Mouse (Mus musculus) heart, adult 9 months (tissue): ENCODE measurements around the gene Gorab.

ENCODE experiments used
- DNase-seq, 2 experiments: peaks; one replicate each; pipeline ENCODE4 v3.0.0; 2022; ENCODE audit warnings: low spot score in 2 of 2

Gene Gorab

DNA sequence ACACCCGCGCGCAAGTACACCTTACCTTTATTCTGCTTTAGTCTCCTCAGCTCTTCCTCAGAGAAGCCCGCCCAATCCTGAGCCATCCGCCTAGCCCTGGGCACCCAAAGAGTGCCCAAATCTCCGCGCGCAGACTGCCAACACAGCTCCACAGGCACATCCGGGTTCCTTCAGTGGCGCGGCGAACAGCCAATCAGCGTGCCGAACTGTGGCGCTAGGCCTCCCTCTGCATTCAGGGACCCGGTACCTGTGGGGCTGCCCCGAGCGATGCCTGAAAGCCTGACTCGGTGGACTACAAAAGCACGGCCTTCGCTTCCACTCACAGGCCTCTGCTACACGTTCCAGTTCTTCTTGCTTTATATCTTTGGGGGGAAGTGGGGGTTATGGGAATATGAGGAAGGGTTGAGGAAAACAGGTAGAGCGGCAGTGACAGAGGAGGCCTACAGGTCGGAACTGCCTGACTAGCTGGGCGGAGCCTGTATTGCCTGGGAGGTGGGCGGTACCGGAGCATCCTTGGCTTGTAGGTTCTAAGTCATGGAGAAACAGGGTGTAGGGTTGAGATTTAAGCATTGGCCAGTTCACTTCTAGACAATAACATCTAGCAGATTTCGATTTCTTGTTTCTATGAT is at the start of gene Gorab:
Gene Gorab, minus strand, starts transcription at position 172 of the 629 bp plus-strand sequence.
- DNase-seq: peak; percentile 95

DNA sequence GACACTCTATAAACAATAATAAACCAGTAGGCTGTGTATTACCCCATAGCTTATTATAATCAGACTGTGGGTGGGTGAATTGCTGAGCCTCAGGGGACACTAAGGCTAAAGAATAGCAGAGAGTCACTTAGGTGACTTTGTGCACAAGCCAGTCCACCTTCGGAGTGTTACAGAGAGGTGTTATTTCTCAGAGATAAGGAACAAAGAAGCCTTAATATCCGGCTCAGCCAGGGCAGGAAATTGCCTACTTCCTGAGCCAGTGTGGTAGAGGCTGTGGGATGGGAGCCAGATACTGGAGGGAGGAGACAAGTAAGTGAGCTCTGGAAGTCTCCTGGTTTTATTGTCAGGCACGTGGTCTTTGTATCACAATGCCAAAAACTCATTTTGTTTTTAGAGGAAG is 40.4 kb upstream of the Gorab start:
- DNase-seq: peak; percentile 6 to 17

DNA sequence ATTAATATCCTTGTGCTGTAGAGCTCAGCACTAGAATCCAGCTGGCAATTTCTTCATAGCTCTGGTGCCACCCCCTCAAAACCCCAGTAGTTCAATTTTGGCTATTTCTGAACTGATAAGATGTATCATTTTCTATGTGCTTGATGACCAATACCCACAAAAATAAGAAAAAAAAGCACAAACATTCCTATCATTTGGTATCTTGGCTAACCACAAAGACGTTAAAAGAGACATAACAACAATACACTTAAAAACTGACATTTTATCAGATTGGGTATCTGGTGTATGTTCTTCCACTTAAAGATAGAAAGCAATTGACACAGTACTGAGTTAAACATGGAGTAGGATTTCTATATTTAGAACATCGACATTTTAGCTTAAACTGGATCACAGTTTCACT is 35.5 kb upstream of the Gorab start:
- no peak for DNase-seq

DNA sequence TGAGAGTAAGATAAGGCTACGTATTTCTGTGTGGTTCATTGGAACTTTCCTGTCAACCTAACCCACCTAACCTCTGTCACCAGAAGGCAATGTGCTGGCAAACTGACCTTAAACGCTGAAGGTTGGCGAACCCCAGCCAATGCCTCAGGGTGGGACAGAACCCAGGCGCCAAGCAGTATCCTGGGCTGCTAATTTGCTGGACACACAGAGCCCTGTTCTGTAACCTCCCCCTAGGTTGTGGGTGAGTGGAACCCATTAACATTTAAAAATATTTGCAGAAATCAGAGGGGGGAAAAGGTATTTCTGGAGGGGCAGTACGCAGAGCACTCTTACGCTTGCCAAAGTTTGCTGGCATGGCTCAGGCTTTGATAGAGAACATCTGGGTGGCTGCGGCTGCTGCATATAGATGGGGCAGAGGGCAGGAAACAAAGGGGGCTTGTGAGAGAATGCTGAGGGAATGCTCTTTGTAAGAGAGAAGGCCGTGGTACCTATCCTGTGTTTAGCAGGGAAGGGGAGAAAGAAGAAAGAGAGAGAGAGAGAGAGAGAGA is 20.1 kb upstream of the Gorab start:
- no peak for DNase-seq

DNA sequence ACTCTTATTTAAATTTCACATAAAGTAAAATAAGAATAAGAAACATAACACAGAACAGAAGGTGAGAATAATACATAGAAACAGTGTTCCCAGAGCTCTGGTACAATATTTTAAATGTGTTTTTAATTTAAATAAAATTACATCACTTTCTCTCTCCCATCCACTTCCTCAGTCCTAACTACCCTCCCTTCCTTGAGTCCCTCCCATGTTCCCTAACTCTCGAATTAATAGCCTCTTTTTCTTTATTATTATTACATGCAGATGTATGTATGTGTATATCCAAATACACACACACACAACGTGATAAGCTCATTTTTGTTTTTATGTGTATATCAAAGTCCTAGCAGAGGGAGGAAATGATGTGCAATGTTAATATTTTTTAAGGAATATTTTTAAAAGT is 13.7 kb upstream of the Gorab start:
- no peak for DNase-seq

DNA sequence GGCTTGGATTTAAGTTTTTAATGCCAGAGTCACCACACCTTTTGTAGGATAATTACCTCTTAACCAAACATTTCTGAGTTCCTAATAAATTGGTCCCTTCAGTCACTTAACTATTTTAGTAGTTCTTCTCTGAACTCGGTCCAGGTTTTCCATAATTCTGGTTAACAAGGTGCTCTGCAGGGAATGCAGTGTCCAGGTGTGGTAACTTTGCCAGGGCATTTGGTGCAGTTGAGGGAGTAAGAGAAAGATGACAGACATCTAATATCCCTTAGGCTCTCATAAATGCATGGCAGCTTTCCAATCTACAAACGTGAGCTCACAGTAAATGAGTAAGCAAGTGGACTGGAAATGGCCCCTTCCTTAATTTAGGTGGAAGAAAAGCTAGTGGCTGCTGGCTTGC is 10.7 kb upstream of the Gorab start:
- no peak for DNase-seq

DNA sequence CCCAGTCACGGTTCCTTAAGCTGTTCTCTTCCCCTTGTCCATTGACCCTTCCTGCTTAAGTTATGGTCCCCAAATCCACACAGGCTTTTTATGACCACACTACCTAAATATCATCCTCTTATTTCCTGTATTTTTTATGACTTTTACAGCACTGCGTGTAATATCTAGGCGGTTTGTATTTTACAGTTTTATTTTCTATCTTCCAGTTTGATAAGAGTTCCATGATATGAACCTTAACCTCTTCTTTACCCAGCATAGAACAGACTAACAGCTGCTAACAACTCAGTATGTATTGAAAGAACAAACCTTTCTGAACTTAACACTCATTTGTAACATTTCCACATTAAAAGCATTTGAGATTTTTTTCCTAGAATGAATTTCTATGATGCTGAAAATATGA is 2.7 kb upstream of the Gorab start:
- DNase-seq: no peak

DNA sequence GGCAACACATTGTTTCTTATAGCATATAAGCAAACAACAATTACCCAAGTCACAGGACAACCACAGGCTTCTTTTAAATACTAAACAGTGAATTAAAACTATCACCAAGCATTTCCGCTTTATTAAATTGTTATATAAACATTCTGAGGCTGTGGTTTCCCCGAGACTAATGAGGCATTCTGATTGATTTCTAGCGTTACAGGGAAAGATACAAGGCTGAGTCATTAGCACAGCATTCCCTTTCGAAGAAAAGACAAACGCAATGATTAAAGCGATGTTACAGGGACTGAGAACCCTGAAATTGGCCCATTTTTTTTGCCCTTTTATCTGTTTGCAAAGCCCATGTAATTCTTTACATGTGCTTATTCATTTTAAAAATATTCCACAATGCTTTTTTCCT is 12.1 kb downstream of the Gorab start:
- DNase-seq: no peak

DNA sequence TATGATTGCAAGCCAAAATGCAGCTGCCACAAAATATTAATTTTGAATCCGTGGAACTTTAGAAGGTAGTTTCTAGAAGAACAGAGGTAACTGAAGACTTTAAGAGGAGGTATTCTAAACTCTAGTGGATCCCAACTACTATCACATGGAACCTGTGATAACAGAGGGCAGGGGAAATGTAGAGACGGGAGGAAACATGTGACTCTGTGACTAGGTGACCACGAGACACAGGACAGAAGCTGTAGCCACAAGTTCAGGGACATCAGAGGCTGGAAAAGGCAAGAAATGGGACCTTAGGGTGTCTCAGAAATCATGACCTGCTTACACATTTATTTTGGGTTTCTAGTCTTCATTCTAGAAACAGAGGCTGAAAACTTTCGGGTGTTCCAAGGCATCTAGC is 13.4 kb downstream of the Gorab start:
- DNase-seq: no peak

DNA sequence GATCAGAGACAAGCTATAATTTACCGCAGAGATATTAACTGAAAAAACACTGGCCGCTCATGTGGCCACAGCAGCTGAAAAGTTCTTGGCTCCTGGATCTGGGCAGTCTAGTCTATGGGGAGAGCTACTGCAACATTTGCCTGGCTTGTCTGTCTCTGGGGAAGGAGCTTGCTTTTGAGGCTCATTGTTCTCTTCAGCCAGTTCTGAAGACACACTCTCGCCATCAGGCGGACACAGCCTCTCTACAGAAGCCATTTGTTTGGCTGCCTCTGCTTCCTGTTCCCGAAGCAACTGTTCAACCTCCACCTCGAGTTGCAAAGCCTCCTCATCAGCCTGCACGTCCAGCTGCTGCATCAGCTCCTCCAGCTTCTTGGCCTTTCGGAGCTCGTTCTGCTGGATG is 17.3 kb downstream of the Gorab start:
- peak; percentile 38 to 57 for DNase-seq

DNA sequence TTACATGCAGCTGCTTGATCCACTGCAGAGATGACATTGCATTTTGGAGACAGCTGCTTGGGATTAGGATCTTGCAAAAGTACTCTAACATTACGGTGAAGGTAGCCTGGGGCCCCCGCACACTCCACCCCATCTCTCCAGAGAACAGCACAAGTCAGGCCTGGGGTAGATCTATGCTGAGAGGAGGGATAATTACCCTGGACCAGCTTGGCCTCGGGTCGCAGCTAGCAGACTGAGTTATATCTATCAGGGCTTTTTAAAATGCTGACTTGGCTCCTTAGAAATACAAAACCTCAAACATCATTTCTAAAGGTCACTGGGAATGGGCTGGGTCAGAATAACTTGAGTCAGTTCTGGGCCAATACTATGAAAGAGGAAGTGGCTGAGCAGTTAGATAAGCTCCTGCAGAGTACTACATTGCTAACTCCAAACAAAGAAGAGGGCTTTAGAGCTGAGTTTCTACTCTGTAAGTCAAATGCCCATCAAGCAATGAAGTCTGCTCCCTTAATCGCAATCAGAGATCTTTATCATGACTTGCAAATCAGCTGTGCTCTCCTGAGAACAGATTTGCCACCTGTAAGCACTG is 19.9 kb downstream of the Gorab start:
- peak; percentile 10 to 16 for DNase-seq

DNA sequence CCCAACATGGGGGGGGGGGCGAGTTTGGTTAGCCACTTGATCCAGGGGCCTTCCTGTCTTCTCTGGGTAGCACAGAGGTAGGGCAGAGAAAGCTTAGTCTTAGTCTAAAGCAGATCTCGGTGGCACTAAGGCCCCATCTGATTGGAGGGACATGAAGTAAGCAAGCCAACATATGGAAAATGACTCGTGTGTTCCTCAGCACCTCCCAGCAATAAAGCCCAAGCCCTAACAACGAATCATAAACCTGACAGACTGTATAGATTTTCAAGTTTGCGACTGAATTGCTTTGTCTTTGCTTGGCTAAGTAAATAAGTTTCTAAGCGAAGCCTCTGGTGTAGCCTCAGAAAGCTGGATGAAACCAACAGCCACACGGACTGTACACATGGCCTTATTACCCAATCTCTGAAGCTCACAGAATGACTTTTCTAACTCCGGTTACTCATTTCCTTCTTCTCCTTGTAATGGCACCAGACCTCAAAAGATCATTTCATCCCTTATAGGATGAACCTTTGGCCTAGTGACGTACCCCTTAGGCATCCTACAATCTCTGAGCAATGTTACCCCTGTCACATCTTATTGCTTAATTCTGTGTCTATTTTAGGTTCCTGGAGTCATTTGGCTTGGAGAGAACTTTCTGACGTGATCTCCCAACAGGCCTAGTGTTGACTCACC is 21.3 kb downstream of the Gorab start:
- DNase-seq: no peak

DNA sequence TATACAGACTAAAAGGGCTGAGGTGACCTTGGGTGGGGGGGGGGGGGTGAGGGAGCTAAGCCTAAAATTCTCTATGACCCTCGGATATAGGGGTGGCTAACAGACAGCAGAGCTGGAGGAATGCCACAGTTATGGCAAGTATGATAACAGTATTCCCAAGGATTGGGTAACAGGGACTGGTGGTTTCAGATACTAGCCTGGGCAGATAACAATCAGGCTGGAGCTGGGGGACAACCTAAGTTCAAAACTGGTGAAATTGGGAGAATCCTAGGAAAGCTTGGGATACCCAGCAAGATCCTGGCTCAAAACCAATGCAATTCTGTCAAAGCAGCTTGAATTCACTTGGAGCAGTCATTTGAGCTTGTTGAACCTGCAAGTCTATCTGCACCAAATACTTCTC is 22.9 kb downstream of the Gorab start:
- no peak for DNase-seq

DNA sequence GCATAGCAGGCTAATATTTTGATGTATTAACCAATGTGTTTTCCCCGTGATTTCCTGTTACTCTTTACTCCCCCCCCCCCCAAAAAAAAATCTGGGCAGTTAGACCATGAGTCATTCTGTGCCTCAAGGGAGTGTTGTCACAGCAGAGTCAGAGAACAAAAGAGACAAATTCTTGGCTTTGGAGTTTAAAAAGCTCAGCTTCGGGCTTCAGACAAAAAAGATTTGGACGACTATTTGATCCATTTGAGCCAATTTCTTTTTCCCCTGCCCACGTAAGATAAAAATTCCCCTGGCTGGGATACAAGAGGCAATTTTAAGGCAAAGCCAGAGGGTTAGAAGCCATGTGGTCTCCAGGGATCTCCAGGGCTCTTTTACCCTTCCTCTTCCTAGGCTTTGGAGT is 23.4 kb downstream of the Gorab start:
- peak; percentile 69 to 70 for DNase-seq

DNA sequence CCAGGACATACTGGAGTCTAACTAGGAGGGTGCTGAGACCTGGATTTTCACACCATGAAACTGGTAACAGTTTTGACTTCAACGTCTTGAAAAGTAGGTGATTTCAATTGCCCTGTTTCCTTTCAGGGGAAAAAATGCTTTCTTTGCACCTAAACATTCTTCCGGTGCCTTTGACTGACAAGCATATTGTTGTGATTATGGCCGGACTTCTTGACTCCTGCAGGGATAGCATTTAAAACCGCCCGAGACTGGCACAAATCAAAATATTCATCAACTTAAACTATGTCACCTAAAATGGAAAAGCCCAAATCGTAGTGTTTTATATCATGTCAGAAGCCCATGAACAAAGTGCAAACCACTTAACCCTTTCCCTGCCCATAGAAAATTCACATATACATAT is 25.5 kb downstream of the Gorab start:
- DNase-seq: no peak

DNA sequence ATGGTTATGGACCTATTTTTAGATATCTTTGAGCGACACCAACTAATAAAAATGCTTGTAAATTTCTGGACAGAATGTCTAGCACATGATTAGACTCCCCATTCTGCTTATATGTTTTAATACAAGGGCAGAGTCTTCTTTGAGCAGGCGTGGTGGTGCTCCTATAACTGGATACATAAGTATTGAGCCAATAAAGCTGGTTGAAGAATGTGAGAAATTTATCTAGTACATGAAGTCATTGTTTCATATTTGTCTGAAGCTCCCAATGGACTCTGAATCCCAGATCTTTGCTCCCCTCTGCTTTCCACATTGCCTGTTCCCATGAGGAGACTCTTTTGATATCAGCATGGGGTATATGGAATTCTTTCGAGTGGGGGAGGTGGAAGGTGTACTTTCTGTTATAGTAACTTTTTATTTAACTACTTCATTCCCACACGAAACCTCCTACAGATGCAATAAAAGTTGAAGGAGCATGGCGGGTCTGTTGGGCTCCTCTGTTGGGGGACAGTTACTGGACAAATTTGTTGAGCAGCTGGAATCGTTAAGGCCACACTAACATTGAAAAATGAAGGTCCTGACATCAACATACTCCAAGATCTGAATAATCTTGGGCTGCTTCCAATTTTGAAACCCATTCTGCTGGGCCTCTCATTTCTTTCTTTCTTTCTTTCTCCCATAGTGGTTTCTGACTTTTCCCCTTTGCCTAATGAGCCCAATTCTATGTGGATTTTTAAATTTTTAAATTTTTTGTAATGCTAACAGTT is 26.5 kb downstream of the Gorab start:
- no peak for DNase-seq

DNA sequence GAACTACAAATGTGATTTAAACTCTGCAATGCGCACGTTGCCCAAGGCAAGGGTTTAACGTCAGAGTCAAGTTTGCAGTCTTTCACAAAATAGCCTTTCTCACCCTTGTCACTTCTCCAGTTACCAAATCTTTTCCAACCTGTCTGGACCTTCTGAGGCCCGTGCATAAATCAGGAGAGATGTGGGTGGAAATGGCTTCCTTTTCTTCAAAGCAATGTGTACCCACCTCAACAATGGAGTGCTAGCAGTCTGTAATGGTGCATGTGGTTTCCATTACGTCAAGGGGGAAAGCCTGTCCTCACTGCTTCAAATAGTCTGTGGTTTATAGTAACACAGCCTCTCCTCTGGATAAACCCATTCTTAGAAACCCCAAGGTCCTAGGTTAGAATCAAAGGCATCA is 29.0 kb downstream of the Gorab start:
- no peak for DNase-seq

DNA sequence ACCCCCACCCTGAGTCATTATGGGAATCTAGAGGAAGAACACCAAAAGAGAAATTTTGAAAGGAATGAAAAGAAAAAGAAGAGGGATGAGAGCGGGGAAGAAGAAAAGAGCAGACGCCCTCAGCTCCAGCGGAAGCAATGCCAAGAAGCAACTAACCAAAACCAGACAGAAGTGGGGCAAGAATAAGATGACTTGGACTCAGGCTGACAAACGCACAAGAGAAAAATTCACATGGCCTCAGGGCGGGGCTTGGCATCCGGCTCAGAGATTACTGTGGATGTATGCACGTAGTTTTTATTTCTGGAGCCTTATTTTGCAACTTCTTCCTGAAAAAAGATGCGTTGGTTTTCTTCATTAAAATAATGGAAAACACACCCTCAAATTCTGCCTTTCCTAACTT is 41.3 kb downstream of the Gorab start:
- peak in 1 of 2 experiments; percentile 35 for DNase-seq

DNA sequence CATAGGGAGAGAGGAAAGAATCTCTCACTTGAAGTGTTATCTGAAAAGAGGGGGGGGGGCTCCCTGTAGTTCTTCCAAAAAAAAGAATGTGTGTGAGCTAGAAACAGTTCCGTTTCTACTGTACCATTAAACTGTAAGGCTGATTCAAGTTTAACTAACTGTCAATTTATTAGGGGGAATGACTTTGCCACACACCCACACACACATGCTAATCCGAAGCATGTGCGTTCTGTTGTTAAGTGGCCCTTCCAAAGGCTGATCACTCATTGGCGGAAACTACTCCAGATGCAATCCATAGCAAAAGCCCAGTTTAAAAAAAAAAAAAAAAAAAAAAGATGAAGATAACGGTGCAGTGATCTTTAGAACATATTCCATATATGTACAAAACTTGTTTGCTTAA is 42.1 kb downstream of the Gorab start:
- DNase-seq: no peak

DNA sequence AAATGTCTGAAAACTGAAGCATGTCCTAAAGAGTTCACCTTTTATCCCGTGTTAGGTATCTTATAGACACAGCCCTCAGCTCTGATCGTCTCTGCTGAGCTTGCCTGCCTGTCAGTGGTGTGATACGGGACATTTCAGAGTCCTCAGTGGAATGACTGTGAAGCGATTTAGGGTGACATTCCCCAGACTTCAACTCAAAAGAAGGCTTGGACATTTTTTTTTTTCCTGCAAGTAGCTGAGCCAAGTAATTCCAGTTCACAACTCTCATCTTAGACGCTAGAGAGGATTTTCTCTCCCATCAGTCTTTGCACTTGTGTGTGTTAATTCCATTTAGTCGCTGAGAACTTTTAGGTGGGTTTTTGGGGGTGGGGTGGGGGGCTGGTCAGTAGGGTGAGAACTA is 42.7 kb downstream of the Gorab start:
- DNase-seq: no peak

DNA sequence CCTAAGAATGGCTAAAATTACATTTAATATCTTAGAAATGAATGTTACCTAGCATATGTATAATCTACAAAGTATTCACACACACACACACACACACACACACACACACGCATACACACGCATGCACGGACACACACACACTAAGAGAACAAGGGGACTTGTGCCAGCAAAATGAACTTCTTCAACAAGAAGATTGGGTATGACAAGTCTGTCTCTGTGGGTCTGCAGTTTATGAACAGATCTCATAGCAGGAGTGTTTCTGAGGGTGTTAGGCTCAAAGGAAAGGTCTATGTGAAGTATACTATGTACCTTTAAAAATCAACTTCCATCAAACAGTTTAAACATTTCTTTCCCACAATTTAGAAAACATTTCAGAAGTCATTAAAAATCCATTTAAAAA is 43.9 kb downstream of the Gorab start:
- no peak for DNase-seq

DNA sequence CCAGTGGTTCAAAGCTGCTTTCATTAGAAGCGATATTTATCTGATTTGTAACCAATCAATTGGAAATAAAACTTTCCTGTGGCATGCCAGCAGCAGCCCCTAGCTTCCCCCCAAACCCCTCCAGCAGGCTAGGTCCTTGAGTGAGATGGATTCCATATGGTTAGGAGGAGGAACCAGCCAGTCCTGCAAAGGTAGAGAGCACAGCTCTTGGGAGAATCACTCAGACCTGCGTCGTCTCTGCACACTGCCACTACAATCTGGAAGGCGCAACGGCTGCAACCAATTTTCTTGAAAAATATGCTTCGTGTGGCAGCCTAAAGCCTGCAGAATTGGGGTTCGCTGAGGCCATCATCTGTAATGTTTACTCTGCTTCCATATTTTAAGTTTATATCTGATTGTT is 45.3 kb downstream of the Gorab start:
- no peak for DNase-seq
